Mouse (Mus musculus): ENCODE results near the gene Brd3. TPM values are rescaled to one million over a fixed set of nuclear protein-coding genes. Genes with fewer than 3 reads are reported as not detected.

The Brd3 gene
- polyA plus RNA-seq, 1 experiment from 2014 or later, result 26.2 TPM

GRCm38 (mm10) chr2:27406928-27407327, 100.5 kb downstream of the Brd3 start:
- no peaks in the 10 kb centered on the region for H3K9me3 ChIP-seq (ENCODE audit: low read length)
- no peak overlapping the region for H3K4me2 ChIP-seq (ENCODE audit: low read depth, low read length)
- no peak overlapping the region for H3K4me3 ChIP-seq (ENCODE audit: low read depth, low read length)
- ATAC-seq, result no peak
- H3K9ac ChIP-seq (replicated peaks), result no peak overlapping the region
- TF ChIP-seq CTCF (IDR thresholded peaks at IDR 0.05; ENCODE audit: low read depth) (no peak), EP300 (IDR thresholded peaks at IDR 0.05; ENCODE audit: low read depth) (no peak)
- DNase-seq, result no peak
- H3K4me1 ChIP-seq (ENCODE audit: insufficient read depth), result peaks cover 68% of the 10 kb centered on the region
- H3K36me3 ChIP-seq (replicated peaks; ENCODE audit: insufficient read depth, low read length), result no peaks in the 10 kb centered on the region
- H3K27me3 ChIP-seq (ENCODE audit: insufficient read depth, low read length), result no peaks in the 10 kb centered on the region
- H3K27ac ChIP-seq (ENCODE audit: low read depth), result no peak overlapping the region
- WGBS (ENCODE audit: insufficient replicate concordance), result 60% methylated on average over 5 of the region's 5 CpGs

DNA sequence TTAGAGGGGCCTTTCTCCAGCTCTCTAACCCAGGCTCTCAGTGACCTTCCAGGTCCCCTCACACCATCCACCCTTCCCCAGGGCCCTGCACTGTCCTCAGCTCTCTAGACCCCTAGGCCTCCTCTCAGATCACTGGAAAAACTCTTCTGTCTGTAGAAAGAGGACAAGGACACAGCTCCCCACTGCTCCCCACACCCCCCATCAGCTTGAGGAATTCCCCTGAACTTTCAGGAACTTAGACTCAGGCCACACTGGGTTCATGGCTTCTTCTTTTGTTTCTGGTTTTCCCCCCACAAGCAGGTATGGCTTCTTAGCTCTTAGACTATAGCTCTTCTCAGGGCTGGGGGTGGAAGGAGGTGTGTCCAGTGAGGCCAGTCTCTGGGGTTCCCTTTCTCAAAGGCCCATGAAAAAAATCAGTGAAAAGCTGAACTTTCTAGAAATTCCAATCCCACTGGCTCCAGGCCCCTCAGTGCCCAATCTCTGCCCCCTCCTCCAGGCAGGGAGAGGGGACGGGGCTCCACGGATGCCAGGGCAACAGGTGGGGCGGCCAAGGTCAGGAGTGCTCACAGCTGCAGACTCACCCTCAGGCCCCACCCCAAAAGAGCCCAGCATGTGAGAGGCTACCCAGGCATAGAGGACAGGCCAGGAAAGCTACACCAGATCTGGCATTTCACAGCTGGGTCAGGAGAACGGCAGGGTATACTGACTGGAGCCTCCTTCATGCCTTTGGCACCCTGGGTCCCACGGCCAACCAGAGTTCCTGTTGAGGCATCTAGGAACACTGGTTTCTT, 102.2 kb downstream of the Brd3 start:
- DNase-seq (no peak), ATAC-seq (no peak)
- Histone ChIP-seq H3K36me3 (replicated peaks; ENCODE audit: insufficient read depth, low read length) (no peaks in the 10 kb centered on the region), H3K4me1 (ENCODE audit: insufficient read depth) (peaks cover 60% of the 10 kb centered on the region), H3K4me2 (ENCODE audit: low read depth, low read length) (no peak overlapping the region), H3K9me3 (ENCODE audit: low read length) (no peaks in the 10 kb centered on the region), H3K27me3 (ENCODE audit: insufficient read depth, low read length) (no peaks in the 10 kb centered on the region), H3K4me3 (ENCODE audit: low read depth, low read length) (no peak overlapping the region), H3K9ac (replicated peaks) (no peak overlapping the region), H3K27ac (ENCODE audit: low read depth) (no peak overlapping the region)
- TF ChIP-seq CTCF (IDR thresholded peaks at IDR 0.05; ENCODE audit: low read depth) (no peak), EP300 (IDR thresholded peaks at IDR 0.05; ENCODE audit: low read depth) (no peak)
- 68% methylated on average over 5 of the region's 5 CpGs for WGBS (ENCODE audit: insufficient replicate concordance)

DNA sequence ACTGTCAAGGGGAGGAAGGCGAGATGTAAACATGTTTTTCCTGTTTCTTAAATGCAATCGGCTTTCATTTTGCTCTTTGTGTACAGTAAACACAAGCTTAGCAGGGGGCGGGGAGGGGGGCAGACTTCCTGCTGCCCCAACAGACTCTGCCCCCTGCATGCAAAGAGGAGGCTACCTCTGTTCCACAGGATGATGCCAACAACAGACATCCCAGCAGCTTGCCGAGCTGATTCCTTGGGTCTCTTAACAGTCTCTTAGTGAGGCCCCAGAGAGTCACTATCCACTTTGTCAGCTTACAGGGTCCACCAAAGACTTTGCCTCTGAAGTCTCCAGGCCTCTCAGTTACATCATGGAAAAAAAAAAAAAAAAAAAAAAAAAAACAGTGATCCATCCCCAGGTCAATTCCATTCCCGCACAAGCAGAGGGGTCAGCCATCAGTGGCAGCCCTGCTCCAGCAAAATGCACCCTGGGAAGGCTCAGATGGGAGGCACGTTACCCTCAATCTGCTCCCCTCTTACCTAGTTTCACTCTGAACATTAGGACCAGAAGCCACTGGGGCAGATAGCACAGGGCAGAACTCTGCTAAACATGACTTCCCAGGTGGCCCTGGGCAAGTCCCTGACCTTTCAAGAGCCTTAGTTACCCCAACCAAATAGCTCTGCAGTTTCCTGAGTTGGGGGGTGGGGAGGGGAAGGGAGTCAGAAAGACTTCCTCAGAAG, 102.9 kb downstream of the Brd3 start:
- Histone ChIP-seq H3K27ac (ENCODE audit: low read depth) (no peak overlapping the region), H3K9me3 (ENCODE audit: low read length) (no peaks in the 10 kb centered on the region), H3K27me3 (ENCODE audit: insufficient read depth, low read length) (no peaks in the 10 kb centered on the region), H3K4me3 (ENCODE audit: low read depth, low read length) (no peak overlapping the region), H3K9ac (replicated peaks) (no peak overlapping the region), H3K36me3 (replicated peaks; ENCODE audit: insufficient read depth, low read length) (no peaks in the 10 kb centered on the region), H3K4me1 (ENCODE audit: insufficient read depth) (peaks cover 55% of the 10 kb centered on the region), H3K4me2 (ENCODE audit: low read depth, low read length) (no peak overlapping the region)
- DNase-seq (no peak), ATAC-seq (peak; percentile 33; the same call in 1 of the 2 replicates)
- 62% methylated on average over 6 of the region's 6 CpGs for WGBS (ENCODE audit: insufficient replicate concordance)
- TF ChIP-seq EP300 (IDR thresholded peaks at IDR 0.05; ENCODE audit: low read depth) (no peak), CTCF (IDR thresholded peaks at IDR 0.05; ENCODE audit: low read depth) (no peak)

- TF ChIP-seq CTCF (IDR thresholded peaks at IDR 0.05; ENCODE audit: low read depth) (no peak), EP300 (IDR thresholded peaks at IDR 0.05; ENCODE audit: low read depth) (no peak)
- H3K4me3 ChIP-seq (ENCODE audit: low read depth, low read length), result no peak overlapping the region
- H3K36me3 ChIP-seq (replicated peaks; ENCODE audit: insufficient read depth, low read length), result no peaks in the 10 kb centered on the region
- no peaks in the 10 kb centered on the region for H3K27me3 ChIP-seq (ENCODE audit: insufficient read depth, low read length)
- no peak for ATAC-seq
- no peak overlapping the region for H3K9ac ChIP-seq (replicated peaks)
- H3K4me1 ChIP-seq (ENCODE audit: insufficient read depth), result peaks cover 37% of the 10 kb centered on the region
- no peak for DNase-seq
- no peak overlapping the region for H3K27ac ChIP-seq (ENCODE audit: low read depth)
- 48% methylated on average over 2 of the region's 2 CpGs for WGBS (ENCODE audit: insufficient replicate concordance)
- H3K4me2 ChIP-seq (ENCODE audit: low read depth, low read length), result no peak overlapping the region
- H3K9me3 ChIP-seq (ENCODE audit: low read length), result peaks cover 3% of the 10 kb centered on the region; the same call in 1 of the 2 replicates
These were observed 105.9 kb downstream of the Brd3 start for GRCm38 (mm10) chr2:27401544-27401943.

DNA sequence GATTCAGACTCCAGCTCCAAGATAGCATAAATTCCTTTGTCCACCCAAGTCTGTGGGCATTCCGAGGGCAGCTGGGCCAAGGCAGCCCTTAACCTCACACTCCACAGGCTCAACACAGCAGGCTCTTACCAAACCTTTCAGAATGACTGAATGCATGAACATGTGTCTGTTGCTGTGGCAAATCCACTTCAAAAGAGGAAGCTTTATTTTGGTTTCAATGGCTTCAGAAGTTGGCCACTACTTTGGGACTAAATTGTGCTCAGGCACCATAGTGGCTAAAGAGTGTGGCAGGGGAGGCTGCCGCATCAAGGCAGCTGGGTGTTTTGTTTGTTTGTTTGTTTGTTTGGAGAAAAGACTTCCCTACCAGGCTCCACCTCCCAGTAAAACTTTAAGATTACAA, 107.4 kb downstream of the Brd3 start:
- TF ChIP-seq CTCF (IDR thresholded peaks at IDR 0.05; ENCODE audit: low read depth) (no peak), EP300 (IDR thresholded peaks at IDR 0.05; ENCODE audit: low read depth) (no peak)
- Histone ChIP-seq H3K9me3 (ENCODE audit: low read length) (peaks cover 3% of the 10 kb centered on the region; the same call in 1 of the 2 replicates), H3K36me3 (replicated peaks; ENCODE audit: insufficient read depth, low read length) (no peaks in the 10 kb centered on the region), H3K4me1 (ENCODE audit: insufficient read depth) (peaks cover 27% of the 10 kb centered on the region), H3K9ac (replicated peaks) (no peak overlapping the region), H3K4me2 (ENCODE audit: low read depth, low read length) (no peak overlapping the region), H3K4me3 (ENCODE audit: low read depth, low read length) (no peak overlapping the region), H3K27ac (ENCODE audit: low read depth) (no peak overlapping the region), H3K27me3 (ENCODE audit: insufficient read depth, low read length) (no peaks in the 10 kb centered on the region)
- ATAC-seq (no peak), DNase-seq (no peak)
- WGBS (ENCODE audit: insufficient replicate concordance), result 80% methylated on average over 2 of the region's 2 CpGs

DNA sequence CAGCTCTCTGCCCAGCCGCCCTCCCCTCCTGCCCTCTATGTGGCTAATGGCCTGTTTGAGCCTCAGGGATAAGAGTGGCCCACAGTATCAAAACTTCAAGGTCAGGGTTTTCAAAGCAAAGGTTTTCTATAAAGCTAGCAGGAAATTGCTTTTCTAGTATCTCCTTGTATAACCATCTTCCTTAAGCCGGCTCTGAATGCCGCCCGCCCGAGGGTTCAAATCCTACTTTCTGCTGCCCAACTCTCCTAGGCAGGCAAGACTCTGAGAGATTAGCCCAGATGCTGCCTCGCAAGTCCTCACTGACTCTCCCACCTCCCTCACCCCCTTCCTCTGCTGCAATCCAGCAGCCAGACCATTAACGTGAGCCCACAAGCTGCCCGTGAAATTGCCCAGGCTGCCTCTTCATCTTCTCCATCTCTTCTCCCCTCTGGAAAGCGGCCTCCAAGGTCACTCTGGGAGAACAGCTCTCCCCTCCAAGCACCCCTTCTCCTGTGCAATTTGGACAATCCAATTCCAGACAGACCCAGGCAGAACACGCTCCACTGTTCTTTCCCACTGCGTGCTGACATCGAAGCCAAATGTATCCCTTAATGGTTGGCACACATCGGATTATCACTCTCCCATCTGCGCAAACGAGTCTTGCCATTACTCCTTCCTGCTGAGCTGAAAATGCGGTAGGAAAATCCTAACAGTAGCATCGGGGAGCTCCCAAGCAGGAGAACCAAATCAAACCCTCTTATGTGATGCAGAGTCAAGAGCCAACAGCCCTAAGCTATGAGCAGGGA, 110.6 kb downstream of the Brd3 start:
- Histone ChIP-seq H3K36me3 (replicated peaks; ENCODE audit: insufficient read depth, low read length) (no peaks in the 10 kb centered on the region), H3K9me3 (ENCODE audit: low read length) (peaks cover 3% of the 10 kb centered on the region; the same call in 1 of the 2 replicates), H3K27me3 (ENCODE audit: insufficient read depth, low read length) (no peaks in the 10 kb centered on the region), H3K4me3 (ENCODE audit: low read depth, low read length) (no peak overlapping the region), H3K4me2 (ENCODE audit: low read depth, low read length) (no peak overlapping the region), H3K9ac (replicated peaks) (no peak overlapping the region), H3K4me1 (ENCODE audit: insufficient read depth) (peaks cover 8% of the 10 kb centered on the region), H3K27ac (ENCODE audit: low read depth) (no peak overlapping the region)
- DNase-seq, result no peak
- no peak for ATAC-seq
- 80% methylated on average over 17 of the region's 17 CpGs for WGBS (ENCODE audit: insufficient replicate concordance)
- no peak for TF ChIP-seq EP300 (IDR thresholded peaks at IDR 0.05; ENCODE audit: low read depth)
- TF ChIP-seq CTCF (IDR thresholded peaks at IDR 0.05; ENCODE audit: low read depth), result no peak

Small RNAs within 50 kb of the gene (microRNA-seq; reads per million reads assigned to microRNA genes)
- gene Gm24049 (not detected), gene Mir7578 (not detected)

Other genes starting within 250 kb of the Brd3 start
- 5.4 and 6.3 TPM in 2 replicates for gene Vav2, start 80.6 kb downstream of the Brd3 start, polyA plus RNA-seq (2015; fragmentation: Nextera tagmentation; extraction: Ambion mirVana)
- 0.25 and 0.35 TPM in 2 replicates for gene Brd3os, start 65.3 kb downstream of the Brd3 start, polyA plus RNA-seq (2015; fragmentation: Nextera tagmentation; extraction: Ambion mirVana)
- 14.6 and 16.6 TPM in 2 replicates for gene Wdr5, start 7.5 kb upstream of the Brd3 start, polyA plus RNA-seq (2015; fragmentation: Nextera tagmentation; extraction: Ambion mirVana)
- gene Rxra, start 168.8 kb upstream of the Brd3 start, polyA plus RNA-seq (2015; fragmentation: Nextera tagmentation; extraction: Ambion mirVana), result 13.3 and 13.9 TPM in 2 replicates